Mouse (Mus musculus) kidney, postnatal 0 days (tissue): ENCODE measurements at regions not wholly inside any gene's neighbourhood (a gene's known extent, or its start where the extent isn't known, plus 50 kb on each side); places are given as distances from the start of the nearest gene placed in this dataset.

ENCODE experiments used
- ATAC-seq: fragments of 200-750 bp; cut with Nextera tagmentation; replicated peaks from 2 replicates; pipeline ENCODE4 v1.8.0; 2017; ENCODE audit warnings: low read depth, moderate number of reproducible peaks, moderate TSS enrichment, moderate library complexity; ENCODE audit not compliant: low FRiP score
- DNase-seq: peaks from one replicate; pipeline ENCODE4 v3.0.0-alpha.2; 2016; ENCODE audit warnings: low spot score
- H3K27ac ChIP-seq: fragments of 300-500 bp; sonication (generic); 2 replicates; pipeline ENCODE4 v1.5.1; 2014; ENCODE audit warnings: mild to moderate bottlenecking
- H3K27me3 ChIP-seq: fragments of 300-500 bp; sonication (generic); 2 replicates; pipeline ENCODE4 v1.6.1; 2014; ENCODE audit warnings: low read length, mixed read lengths; ENCODE audit not compliant: insufficient read depth
- H3K36me3 ChIP-seq: fragments of 300-500 bp; sonication (generic); 2 replicates; pipeline ENCODE4 v1.6.1; 2014; ENCODE audit warnings: low read length, mixed read lengths; ENCODE audit not compliant: insufficient read depth
- H3K4me1 ChIP-seq: fragments of 300-500 bp; sonication (generic); replicated peaks from 2 replicates; pipeline ENCODE4 v1.6.1; 2014; ENCODE audit warnings: antibody characterized with exemption, low read length, mixed read lengths; ENCODE audit not compliant: insufficient read depth
- H3K4me2 ChIP-seq: fragments of 300-500 bp; sonication (generic); 2 replicates; pipeline ENCODE4 v1.6.1; 2014; ENCODE audit warnings: mild to moderate bottlenecking, low read length, moderate library complexity, mixed read lengths
- H3K4me3 ChIP-seq: fragments of 300-500 bp; sonication (generic); replicated peaks from 2 replicates; pipeline ENCODE4 v1.5.1; 2014; ENCODE audit warnings: low read depth, low read length
- H3K9ac ChIP-seq: fragments of 300-500 bp; sonication (generic); 2 replicates; pipeline ENCODE4 v1.6.1; 2014; ENCODE audit warnings: low read depth, low read length
- H3K9me3 ChIP-seq: fragments of 300-500 bp; sonication (generic); replicated peaks from 2 replicates; pipeline ENCODE4 v1.6.1; 2016; ENCODE audit warnings: low read length, inconsistent platforms, mixed read lengths
- CTCF ChIP-seq: IDR thresholded peaks from 2 replicates; pipeline ENCODE4 v1.5.1; 2016; ENCODE audit warnings: antibody characterized with exemption, low read depth, mild to moderate bottlenecking, moderate library complexity
- WGBS: fragments of 180-500 bp; shearing (Covaris S2); extraction: QIAGEN DNeasy Blood & Tissue Kit; methylation state at CpG from one replicate; pipeline ENCODE4 v1.1.7; 2014; 5-methylcytosine and 5-hydroxymethylcytosine counted together

GRCm38 (mm10) chr6:136229791-136230190, 56.5 kb upstream of the Grin2b start:
- 48% methylated on average over 3 of the region's 3 CpGs for WGBS
- no peaks in the 10 kb centered on the region for H3K36me3 ChIP-seq
- no peak overlapping the region for H3K27ac ChIP-seq
- no peaks in the 10 kb centered on the region for H3K27me3 ChIP-seq
- no peak for TF ChIP-seq CTCF
- H3K4me2 ChIP-seq, result no peak overlapping the region
- no peaks in the 10 kb centered on the region for H3K9me3 ChIP-seq
- no peak overlapping the region for H3K9ac ChIP-seq
- no peaks in the 10 kb centered on the region for H3K4me1 ChIP-seq
- ATAC-seq (no peak), DNase-seq (no peak)
- no peak overlapping the region for H3K4me3 ChIP-seq

GRCm38 (mm10) chr6:136235473-136235872, 62.2 kb upstream of the Grin2b start:
- H3K27ac ChIP-seq, result no peak overlapping the region
- no peak overlapping the region for H3K4me2 ChIP-seq
- H3K4me3 ChIP-seq, result no peak overlapping the region
- no peak for TF ChIP-seq CTCF
- DNase-seq (no peak), ATAC-seq (no peak)
- no peaks in the 10 kb centered on the region for H3K27me3 ChIP-seq
- no peaks in the 10 kb centered on the region for H3K4me1 ChIP-seq
- 89% methylated on average over 11 of the region's 11 CpGs for WGBS
- no peaks in the 10 kb centered on the region for H3K36me3 ChIP-seq
- no peaks in the 10 kb centered on the region for H3K9me3 ChIP-seq
- no peak overlapping the region for H3K9ac ChIP-seq

- no peak overlapping the region for H3K9ac ChIP-seq
- no peak overlapping the region for H3K4me2 ChIP-seq
- no peaks in the 10 kb centered on the region for H3K27me3 ChIP-seq
- H3K4me3 ChIP-seq, result no peak overlapping the region
- TF ChIP-seq CTCF, result no peak
- no peak overlapping the region for H3K27ac ChIP-seq
- H3K9me3 ChIP-seq, result no peaks in the 10 kb centered on the region
- DNase-seq (peak; percentile 27), ATAC-seq (no peak)
- no peaks in the 10 kb centered on the region for H3K4me1 ChIP-seq
- WGBS, result 41% methylated on average over 5 of the region's 5 CpGs
- no peaks in the 10 kb centered on the region for H3K36me3 ChIP-seq
These were observed 65.7 kb upstream of the Grin2b start for GRCm38 (mm10) chr6:136238989-136239388.

- Histone ChIP-seq H3K4me1 (no peaks in the 10 kb centered on the region), H3K9me3 (no peaks in the 10 kb centered on the region), H3K27me3 (no peaks in the 10 kb centered on the region), H3K4me3 (no peak overlapping the region), H3K27ac (no peak overlapping the region), H3K9ac (no peak overlapping the region), H3K36me3 (no peaks in the 10 kb centered on the region), H3K4me2 (no peak overlapping the region)
- ATAC-seq, result no peak
- no peak for TF ChIP-seq CTCF
- DNase-seq, result peak; percentile 33
- WGBS, result 62% methylated on average over 5 of the region's 5 CpGs
These were observed 66.1 kb upstream of the Grin2b start for GRCm38 (mm10) chr6:136239416-136239815.

- Histone ChIP-seq H3K9ac (no peak overlapping the region), H3K9me3 (no peaks in the 10 kb centered on the region), H3K4me2 (no peak overlapping the region), H3K4me3 (no peak overlapping the region), H3K4me1 (no peaks in the 10 kb centered on the region), H3K27ac (no peak overlapping the region), H3K27me3 (no peaks in the 10 kb centered on the region), H3K36me3 (no peaks in the 10 kb centered on the region)
- no peak for TF ChIP-seq CTCF
- no peak for DNase-seq
- no peak for ATAC-seq
- 75% methylated on average over 10 of the region's 10 CpGs for WGBS
These were observed 68.4 kb upstream of the Grin2b start for GRCm38 (mm10) chr6:136241574-136242311.

- Histone ChIP-seq H3K4me3 (no peak overlapping the region), H3K27ac (no peak overlapping the region), H3K9me3 (no peaks in the 10 kb centered on the region), H3K36me3 (no peaks in the 10 kb centered on the region), H3K27me3 (no peaks in the 10 kb centered on the region), H3K9ac (no peak overlapping the region), H3K4me2 (no peak overlapping the region), H3K4me1 (no peaks in the 10 kb centered on the region)
- 84% methylated on average over 7 of the region's 7 CpGs for WGBS
- no peak for DNase-seq
- no peak for TF ChIP-seq CTCF
- no peak for ATAC-seq
These were observed 71.6 kb upstream of the Grin2b start for GRCm38 (mm10) chr6:136244895-136245294.
